In genomic region chr2:59158117-59158516, GRCm38 (mm10) we compare ENCODE assay signal across 23 mouse cellular contexts. TPM values are rescaled to one million over a fixed set of nuclear protein-coding genes. Genes with fewer than 3 reads are reported as not detected.
DNase-seq lines count a peak whose midpoint lies in the region; ATAC-seq lines count a peak whose summit lies in the region.
"Had no signal": no experiment of that assay in that cellular context is flagged by ENCODE, and none has a peak within 500 bp of the region (broad histone marks: within the 10 kb centered on the region; RNA-seq: fewer than 3 reads in every experiment).

No protein-coding gene starts in this region.

- no peaks in the 10 kb centered on the region for H3K27me3 ChIP-seq in kidney, embryonic 14.5 days (ENCODE audit: control insufficient read depth, insufficient read depth, low read length)
- no peaks in the 10 kb centered on the region for H3K27me3 ChIP-seq in limb, embryonic 11.5 days (ENCODE audit: control insufficient read depth, insufficient read depth, low read length)
- no peaks in the 10 kb centered on the region for H3K27me3 ChIP-seq in limb, embryonic 10.5 days (ENCODE audit: low read depth, poor library complexity, severe bottlenecking)
- H3K27me3 ChIP-seq: CH12.LX; embryonic facial prominence, embryonic 15.5 days; forebrain, embryonic 15.5 days; heart, embryonic 15.5 days had no signal

- no peak overlapping the region for H3K4me3 ChIP-seq in kidney, embryonic 14.5 days (ENCODE audit: low read length)
- H3K4me3 ChIP-seq in limb, embryonic 11.5 days (ENCODE audit: low read depth, low read length), result no peak overlapping the region
- no peak overlapping the region for H3K4me3 ChIP-seq in limb, embryonic 10.5 days
- H3K4me3 ChIP-seq: embryonic facial prominence, embryonic 15.5 days; forebrain, embryonic 15.5 days; heart, adult 2 months; heart, embryonic 15.5 days; hindbrain, embryonic 10.5 days had no signal

- ATAC-seq in kidney, embryonic 14.5 days (ENCODE audit: low FRiP score, low TSS enrichment), result no peak
- ATAC-seq in limb, embryonic 11.5 days (ENCODE audit: insufficient number of reproducible peaks, low FRiP score, low TSS enrichment, low read depth), result no peak
- ATAC-seq: forebrain, embryonic 15.5 days had no signal

- WGBS in kidney, embryonic 14.5 days, result 71% methylated on average over 2 of the region's 2 CpGs
- 58% methylated on average over 2 of the region's 2 CpGs for WGBS in limb, embryonic 11.5 days
- WGBS in limb, embryonic 10.5 days, result 60% methylated on average over 2 of the region's 2 CpGs

- no peaks in the 10 kb centered on the region for H3K36me3 ChIP-seq in kidney, embryonic 14.5 days (ENCODE audit: control insufficient read depth, insufficient read depth, low read length)
- H3K36me3 ChIP-seq in limb, embryonic 11.5 days (ENCODE audit: control insufficient read depth, insufficient read depth, low read length), result no peaks in the 10 kb centered on the region
- no peaks in the 10 kb centered on the region for H3K36me3 ChIP-seq in limb, embryonic 10.5 days
- H3K36me3 ChIP-seq: embryonic facial prominence, embryonic 15.5 days; forebrain, embryonic 15.5 days; heart, embryonic 15.5 days; hindbrain, embryonic 10.5 days had no signal

- no peak overlapping the region for H3K27ac ChIP-seq in kidney, embryonic 14.5 days (ENCODE audit: low read depth, low read length)
- H3K27ac ChIP-seq in limb, embryonic 11.5 days (replicated peaks; ENCODE audit: low read depth, low read length), result no peak overlapping the region
- no peak overlapping the region for H3K27ac ChIP-seq in limb, embryonic 10.5 days
- H3K27ac ChIP-seq: embryonic facial prominence, embryonic 15.5 days; forebrain, embryonic 15.5 days; heart, adult 2 months; heart, embryonic 15.5 days; hindbrain, embryonic 10.5 days; hindbrain, embryonic 14.5 days had no signal

- H3K9me3 ChIP-seq in kidney, embryonic 14.5 days (ENCODE audit: control insufficient read depth, low read length), result no peaks in the 10 kb centered on the region
- no peaks in the 10 kb centered on the region for H3K9me3 ChIP-seq in limb, embryonic 11.5 days (ENCODE audit: control insufficient read depth, low read length)
- no peaks in the 10 kb centered on the region for H3K9me3 ChIP-seq in limb, embryonic 10.5 days (replicated peaks)
- H3K9me3 ChIP-seq: embryonic facial prominence, embryonic 15.5 days; forebrain, embryonic 15.5 days; heart, embryonic 15.5 days; hindbrain, embryonic 10.5 days had no signal

- peak; percentile 87 for DNase-seq in kidney, adult 11 months
- DNase-seq in limb, embryonic 11.5 days (ENCODE audit: low spot score), result peak; percentile 15
- no peak for DNase-seq in limb, embryonic 10.5 days (ENCODE audit: low spot score)
- DNase-seq in kidney, adult 9 months, result peak; percentile 93
- peak; percentile 64 to 86 for DNase-seq in kidney, postnatal 25 days
- no peak for DNase-seq in Muller cell, postnatal 12 days (ENCODE audit: inconsistent ontology term)
- DNase-seq in urinary bladder, postnatal 25 days (ENCODE audit: low spot score), result no peak
- DNase-seq: adrenal gland, adult 2 months; adrenal gland, postnatal 25 days; cerebellum, adult 18-20 months; cerebellum, postnatal 10 days; embryo, embryonic 11 days; gastrocnemius, postnatal 10 days; heart, adult 2 months; heart, postnatal 14 days had no signal

- H3K4me2 ChIP-seq in kidney, embryonic 14.5 days (replicated peaks; ENCODE audit: low read depth, low read length), result no peak overlapping the region
- no peak overlapping the region for H3K4me2 ChIP-seq in limb, embryonic 11.5 days (ENCODE audit: low read depth, severe bottlenecking)
- H3K4me2 ChIP-seq: embryonic facial prominence, embryonic 15.5 days; forebrain, embryonic 15.5 days; heart, embryonic 11.5 days; heart, embryonic 15.5 days; hindbrain, embryonic 14.5 days had no signal

- H3K4me1 ChIP-seq in kidney, embryonic 14.5 days (ENCODE audit: control insufficient read depth, insufficient read depth, low read length), result peaks cover 13% of the 10 kb centered on the region; the same call in 1 of the 2 replicates
- H3K4me1 ChIP-seq in limb, embryonic 11.5 days (ENCODE audit: control insufficient read depth, insufficient read depth, low read length), result peaks cover 6% of the 10 kb centered on the region
- peaks cover 27% of the 10 kb centered on the region for H3K4me1 ChIP-seq in limb, embryonic 10.5 days

- no peak overlapping the region for H3K9ac ChIP-seq in kidney, embryonic 14.5 days (ENCODE audit: low read depth, low read length)
- no peak overlapping the region for H3K9ac ChIP-seq in limb, embryonic 11.5 days (ENCODE audit: low read length)
- H3K9ac ChIP-seq: embryonic facial prominence, embryonic 15.5 days; forebrain, embryonic 15.5 days; heart, embryonic 15.5 days; hindbrain, embryonic 14.5 days had no signal

RNA-seq across cellular contexts. Expression of gene Ccdc148, which starts 2.4 kb away (rescaled TPM):
- 1.0 and 1.2 TPM in 2 replicates for polyA plus RNA-seq in kidney, embryonic 14.5 days (2014; fragmentation: Nextera tagmentation; extraction: Ambion mirVana)
- 0.28 and 0.43 TPM in 2 replicates for polyA plus RNA-seq in limb, embryonic 11.5 days (2014; fragmentation: Nextera tagmentation; extraction: Ambion mirVana)
- 0.23 and 0.70 TPM in 2 replicates for polyA plus RNA-seq in limb, embryonic 10.5 days (2016; fragmentation: Nextera tagmentation; extraction: Ambion mirVana)

RNA-seq across cellular contexts. Expression of gene Pkp4, which starts 2.5 kb away (rescaled TPM):
- polyA plus RNA-seq in kidney, embryonic 14.5 days (2014; fragmentation: Nextera tagmentation; extraction: Ambion mirVana), result 29.7 and 31.1 TPM in 2 replicates
- polyA plus RNA-seq in limb, embryonic 11.5 days (2014; fragmentation: Nextera tagmentation; extraction: Ambion mirVana), result 18.0 and 18.8 TPM in 2 replicates
- 12.4 and 15.0 TPM in 2 replicates for polyA plus RNA-seq in limb, embryonic 10.5 days (2016; fragmentation: Nextera tagmentation; extraction: Ambion mirVana)

Comparison
In these comparisons a context has a peak if more than half of its experiments do, and no peak if none do; other contexts are left out.
1. DNase-seq: peak in kidney, adult 11 months (single experiment), limb, embryonic 11.5 days (single experiment), kidney, adult 9 months (single experiment) and kidney, postnatal 25 days (2 of 2); none in limb, embryonic 10.5 days (single experiment), Muller cell, postnatal 12 days (single experiment) and urinary bladder, postnatal 25 days (single experiment).